Mouse (Mus musculus) heart, postnatal 4 days (tissue): Measurements from ENCODE around the gene Drosha. TPM values are rescaled to one million over a fixed set of nuclear protein-coding genes. Genes with fewer than 3 reads are reported as not detected.
"Not testable (repeated sequence)": the region's sequence is repeated elsewhere in the genome, so short reads cannot be mapped to it uniquely, and the experiment has no call there.

Experiments
- DNase-seq: peaks from one replicate; pipeline ENCODE4 v3.0.0; 2021
- total RNA-seq, 2 experiments: library from RNA; stranded (reverse); gene quantifications; 2 replicates each; pipeline ENCODE4 v1.2.3; 2021

Gene Drosha
- total RNA-seq, 2 experiments from 2014 or later = 32.5 to 35.4 TPM

GRCm38 (mm10) chr15:12887206-12887605 lies 62.6 kb downstream of the Drosha start:
- no peak for DNase-seq

- DNase-seq = no peak
Observed at GRCm38 (mm10) chr15:12888312-12888711, 63.7 kb downstream of the Drosha start.

- no peak for DNase-seq
Observed at GRCm38 (mm10) chr15:12889909-12890308, 65.3 kb downstream of the Drosha start.

- DNase-seq = no peak
Observed at GRCm38 (mm10) chr15:12895426-12895825, 70.8 kb downstream of the Drosha start.

- no peak for DNase-seq
Observed at GRCm38 (mm10) chr15:12896022-12897009, 71.7 kb downstream of the Drosha start.

GRCm38 (mm10) chr15:12897831-12898230 lies 73.2 kb downstream of the Drosha start:
- no peak for DNase-seq

GRCm38 (mm10) chr15:12900428-12901196 lies 76.0 kb downstream of the Drosha start:
- no peak for DNase-seq

- no peak for DNase-seq
Observed at GRCm38 (mm10) chr15:12901197-12901570, 76.6 kb downstream of the Drosha start.

GRCm38 (mm10) chr15:12904442-12904841 lies 79.8 kb downstream of the Drosha start:
- no peak for DNase-seq

GRCm38 (mm10) chr15:12907962-12908719 lies 83.5 kb downstream of the Drosha start:
- DNase-seq = no peak

GRCm38 (mm10) chr15:12908720-12909028 lies 84.1 kb downstream of the Drosha start:
- no peak for DNase-seq

GRCm38 (mm10) chr15:12909171-12909570 lies 84.6 kb downstream of the Drosha start:
- no peak for DNase-seq

- DNase-seq = no peak
Observed at GRCm38 (mm10) chr15:12911082-12911481, 86.5 kb downstream of the Drosha start.

GRCm38 (mm10) chr15:12916314-12916815 lies 91.8 kb downstream of the Drosha start:
- DNase-seq = no peak

- DNase-seq = not testable (repeated sequence)
Observed at GRCm38 (mm10) chr15:12919326-12919966, 94.8 kb downstream of the Drosha start.

- DNase-seq = no peak
Observed at GRCm38 (mm10) chr15:12919967-12920870, 95.6 kb downstream of the Drosha start.

- DNase-seq = no peak
Observed at GRCm38 (mm10) chr15:12921901-12922300, 97.3 kb downstream of the Drosha start.

GRCm38 (mm10) chr15:12923826-12924225 lies 99.2 kb downstream of the Drosha start:
- DNase-seq = no peak

- no peak for DNase-seq
Observed at GRCm38 (mm10) chr15:12931481-12931880, 106.9 kb downstream of the Drosha start.

GRCm38 (mm10) chr15:12936217-12936732 lies 111.7 kb downstream of the Drosha start:
- DNase-seq = no peak

- DNase-seq = not testable (repeated sequence)
Observed at GRCm38 (mm10) chr15:12937326-12937725, 112.7 kb downstream of the Drosha start.
